Mouse (Mus musculus) left cerebral cortex, postnatal 4 days (tissue): ENCODE measurements at regions not wholly inside any gene's neighbourhood (a gene's known extent, or its start where the extent isn't known, plus 50 kb on each side); places are given as distances from the start of the nearest gene placed in this dataset.

Source experiments
- DNase-seq: peaks from one replicate; pipeline ENCODE4 v3.0.0-alpha.2; 2022
- intact Hi-C: fragments of 180-260 bp; cut with DNase I; formaldehyde crosslinking; loops from one replicate; pipeline ENCODE4 v1.15.1; 2025

GRCm38 (mm10) chr11:64579826-64580225 is 143.4 kb upstream of the F930015N05Rik start:
- intact Hi-C loops: loop anchor here (5.0 kb wide), 1 partner anchor 1718 kb away; no protein-coding TSS in a partner anchor
- no peak for DNase-seq

- no peak for DNase-seq
- intact Hi-C loops: no loop called here
Observed at GRCm38 (mm10) chr11:64586056-64586455, 149.6 kb upstream of the F930015N05Rik start.

GRCm38 (mm10) chr11:64587034-64587710 is 150.7 kb upstream of the F930015N05Rik start:
- intact Hi-C loops: no loop called here
- DNase-seq: no peak

GRCm38 (mm10) chr11:64587751-64588600 is 151.5 kb upstream of the F930015N05Rik start:
- DNase-seq: no peak
- intact Hi-C loops: no loop called here

GRCm38 (mm10) chr11:64588601-64588989 is 152.1 kb upstream of the F930015N05Rik start:
- intact Hi-C loops: no loop called here
- DNase-seq: peak; percentile 20

- DNase-seq: no peak
- intact Hi-C loops: no loop called here
Observed at GRCm38 (mm10) chr11:64589026-64589425, 152.6 kb upstream of the F930015N05Rik start.

- no peak for DNase-seq
- intact Hi-C loops: no loop called here
Observed at GRCm38 (mm10) chr11:64590091-64590490, 153.6 kb upstream of the F930015N05Rik start.

- DNase-seq: no peak
- intact Hi-C loops: no loop called here
Observed at GRCm38 (mm10) chr11:64592253-64592652, 155.8 kb upstream of the F930015N05Rik start.

- no peak for DNase-seq
- intact Hi-C loops: no loop called here
Observed at GRCm38 (mm10) chr11:64597305-64597704, 160.9 kb upstream of the F930015N05Rik start.

- DNase-seq: peak; percentile 62
- intact Hi-C loops: no loop called here
Observed at GRCm38 (mm10) chr11:64599178-64599577, 162.7 kb upstream of the F930015N05Rik start.

GRCm38 (mm10) chr11:64600201-64601102 is 164.0 kb upstream of the F930015N05Rik start:
- peak; percentile 62 for DNase-seq
- intact Hi-C loops: no loop called here

GRCm38 (mm10) chr11:64609043-64609442 is 172.6 kb upstream of the F930015N05Rik start:
- intact Hi-C loops: no loop called here
- no peak for DNase-seq

- intact Hi-C loops: no loop called here
- no peak for DNase-seq
Observed at GRCm38 (mm10) chr11:64610724-64611123, 174.3 kb upstream of the F930015N05Rik start.

GRCm38 (mm10) chr11:64615140-64615539 is 178.7 kb upstream of the F930015N05Rik start:
- intact Hi-C loops: no loop called here
- DNase-seq: no peak

- intact Hi-C loops: no loop called here
- no peak for DNase-seq
Observed at GRCm38 (mm10) chr11:64618631-64619385, 182.4 kb upstream of the F930015N05Rik start.

GRCm38 (mm10) chr11:64627180-64627579 is 190.7 kb upstream of the F930015N05Rik start:
- intact Hi-C loops: no loop called here
- peak; percentile 8 for DNase-seq

GRCm38 (mm10) chr11:64640947-64641346 is 204.5 kb upstream of the F930015N05Rik start:
- intact Hi-C loops: no loop called here
- DNase-seq: no peak

GRCm38 (mm10) chr11:64643171-64643570 is 206.7 kb upstream of the F930015N05Rik start:
- intact Hi-C loops: no loop called here
- DNase-seq: no peak

- intact Hi-C loops: no loop called here
- DNase-seq: peak; percentile 4
Observed at GRCm38 (mm10) chr11:64647938-64648337, 211.5 kb upstream of the F930015N05Rik start.
